Mouse (Mus musculus): ENCODE measurements at regions not wholly inside any gene's neighbourhood (a gene's known extent, or its start where the extent isn't known, plus 50 kb on each side); places are given as distances from the start of the nearest gene placed in this dataset.

DNA sequence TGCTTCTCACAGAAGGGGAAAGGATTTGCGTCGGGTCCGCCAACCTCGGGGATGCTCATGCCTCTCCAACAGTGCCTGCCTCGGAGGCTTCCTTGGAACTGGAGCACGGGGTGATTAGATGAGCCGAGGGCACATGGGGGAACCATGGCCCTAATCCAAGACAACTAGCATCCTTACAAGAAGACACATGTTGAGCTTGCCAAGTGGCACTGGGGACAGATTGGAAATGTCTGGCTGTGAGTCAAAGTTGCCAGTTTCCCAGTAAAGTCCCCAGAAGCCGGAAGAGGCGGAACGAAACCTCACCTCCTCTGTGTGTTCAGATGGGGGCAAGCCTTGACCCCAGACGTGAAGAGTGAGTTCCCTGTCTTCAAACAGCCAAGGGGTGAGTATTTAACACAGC lies 172.6 kb upstream of the A430005L14Rik start:
- DNase-seq (no peak), ATAC-seq (ENCODE audit: insufficient read depth) (no peak)
- TF ChIP-seq CTCF (IDR thresholded peaks at IDR 0.05; ENCODE audit: low read depth): no peak
- H3K4me2 ChIP-seq: no peak overlapping the region
- H3K36me3 ChIP-seq (ENCODE audit: insufficient read depth): no peaks in the 10 kb centered on the region
- no peaks in the 10 kb centered on the region for H3K9me3 ChIP-seq (ENCODE audit: low read depth, low read length)
- H3K9ac ChIP-seq: no peak overlapping the region
- no peaks in the 10 kb centered on the region for H3K27me3 ChIP-seq (ENCODE audit: insufficient read depth, low read length)
- whole genome bisulfite sequencing: 76% methylated on average over 11 of the region's 11 CpGs
- H3K4me3 ChIP-seq (ENCODE audit: low read depth, low read length): no peak overlapping the region
- no peak overlapping the region for H3K27ac ChIP-seq (ENCODE audit: low read depth)
- no peaks in the 10 kb centered on the region for H3K4me1 ChIP-seq (ENCODE audit: insufficient read depth)

DNA sequence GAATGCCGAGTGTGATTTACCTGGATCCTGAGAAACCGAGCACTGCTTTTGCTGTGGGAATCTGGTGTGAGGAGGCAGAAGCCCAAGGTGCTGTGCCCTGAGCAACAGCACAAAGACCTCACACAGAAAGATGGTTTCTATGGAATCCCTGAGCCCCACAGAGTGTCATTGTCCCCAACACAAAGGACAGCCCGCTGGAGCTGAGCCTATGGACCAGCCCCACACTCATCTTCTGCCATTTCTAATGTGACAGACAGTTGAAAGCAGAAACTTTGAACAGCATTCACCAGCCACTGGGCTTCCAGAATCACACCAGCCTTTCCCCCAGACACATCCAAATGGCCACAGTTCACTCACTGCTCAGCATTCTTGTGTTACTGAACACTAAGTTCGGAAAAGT lies 171.5 kb upstream of the A430005L14Rik start:
- DNase-seq (no peak), ATAC-seq (ENCODE audit: insufficient read depth) (no peak)
- no peaks in the 10 kb centered on the region for H3K4me1 ChIP-seq (ENCODE audit: insufficient read depth)
- no peak overlapping the region for H3K4me3 ChIP-seq (ENCODE audit: low read depth, low read length)
- H3K36me3 ChIP-seq (ENCODE audit: insufficient read depth): no peaks in the 10 kb centered on the region
- H3K27ac ChIP-seq (ENCODE audit: low read depth): no peak overlapping the region
- 79% methylated on average over 4 of the region's 4 CpGs for WGBS
- no peak overlapping the region for H3K4me2 ChIP-seq
- no peaks in the 10 kb centered on the region for H3K27me3 ChIP-seq (ENCODE audit: insufficient read depth, low read length)
- no peak for TF ChIP-seq CTCF (IDR thresholded peaks at IDR 0.05; ENCODE audit: low read depth)
- no peaks in the 10 kb centered on the region for H3K9me3 ChIP-seq (ENCODE audit: low read depth, low read length)
- H3K9ac ChIP-seq: no peak overlapping the region

DNA sequence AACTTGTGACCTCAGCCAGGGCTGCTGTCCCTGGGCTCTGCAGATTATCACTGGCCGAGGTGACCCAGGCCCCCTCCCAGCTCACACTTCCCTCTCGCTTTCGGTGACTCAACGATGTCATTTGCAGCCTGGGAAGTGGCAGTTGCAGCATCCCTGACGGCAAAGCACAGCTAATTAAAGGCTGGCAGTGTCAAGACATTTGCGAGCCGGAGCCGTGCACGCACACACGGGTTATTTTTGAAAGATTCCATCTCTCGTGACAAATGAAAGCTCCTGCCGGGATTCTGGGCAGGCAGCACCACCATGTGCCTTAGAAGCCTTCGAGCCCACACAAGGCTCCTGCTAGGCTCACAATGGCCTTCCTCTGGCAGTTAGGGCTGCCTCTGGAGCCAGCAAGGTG lies 164.7 kb upstream of the A430005L14Rik start:
- no peak for ATAC-seq (ENCODE audit: insufficient read depth)

DNA sequence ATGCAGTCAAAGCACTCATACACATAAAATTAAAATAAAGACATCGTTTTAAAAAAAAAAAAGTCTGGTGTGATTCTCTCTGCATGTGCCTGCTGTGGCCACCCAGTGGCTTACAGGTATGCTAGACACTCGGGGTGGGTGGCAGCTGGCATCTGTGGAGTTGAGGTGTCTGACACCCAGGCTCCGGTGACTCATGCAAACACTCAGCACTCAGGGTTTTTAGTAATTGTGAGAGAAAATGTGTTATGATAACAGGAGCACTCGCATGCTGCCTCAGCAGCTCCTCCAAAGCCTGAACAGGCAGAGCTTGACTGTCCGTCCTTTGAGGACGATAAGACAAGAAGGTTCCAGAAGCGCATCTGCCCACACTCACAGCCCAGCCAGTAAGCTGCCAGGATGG lies 159.0 kb upstream of the A430005L14Rik start:
- Histone ChIP-seq H3K27me3 (ENCODE audit: insufficient read depth, low read length) (no peaks in the 10 kb centered on the region), H3K4me3 (ENCODE audit: low read depth, low read length) (no peak overlapping the region), H3K9ac (no peak overlapping the region), H3K4me1 (ENCODE audit: insufficient read depth) (no peaks in the 10 kb centered on the region), H3K9me3 (ENCODE audit: low read depth, low read length) (no peaks in the 10 kb centered on the region), H3K4me2 (no peak overlapping the region), H3K36me3 (ENCODE audit: insufficient read depth) (no peaks in the 10 kb centered on the region), H3K27ac (ENCODE audit: low read depth) (no peak overlapping the region)
- ATAC-seq (ENCODE audit: insufficient read depth): no peak
- DNase-seq: no peak
- no peak for TF ChIP-seq CTCF (IDR thresholded peaks at IDR 0.05; ENCODE audit: low read depth)
- WGBS: 62% methylated on average over 7 of the region's 7 CpGs

More for the DNA sequence above, 164.7 kb upstream of the A430005L14Rik start:
- H3K36me3 ChIP-seq (ENCODE audit: insufficient read depth): no peaks in the 10 kb centered on the region
- no peak overlapping the region for H3K9ac ChIP-seq
- H3K4me1 ChIP-seq (ENCODE audit: insufficient read depth): no peaks in the 10 kb centered on the region
- H3K4me2 ChIP-seq: no peak overlapping the region
- H3K9me3 ChIP-seq (ENCODE audit: low read depth, low read length): no peaks in the 10 kb centered on the region
- no peak for DNase-seq
- 45% methylated on average over 13 of the region's 13 CpGs for WGBS
- H3K27ac ChIP-seq (ENCODE audit: low read depth): no peak overlapping the region
- no peaks in the 10 kb centered on the region for H3K27me3 ChIP-seq (ENCODE audit: insufficient read depth, low read length)
- no peak overlapping the region for H3K4me3 ChIP-seq (ENCODE audit: low read depth, low read length)
- no peak for TF ChIP-seq CTCF (IDR thresholded peaks at IDR 0.05; ENCODE audit: low read depth)

DNA sequence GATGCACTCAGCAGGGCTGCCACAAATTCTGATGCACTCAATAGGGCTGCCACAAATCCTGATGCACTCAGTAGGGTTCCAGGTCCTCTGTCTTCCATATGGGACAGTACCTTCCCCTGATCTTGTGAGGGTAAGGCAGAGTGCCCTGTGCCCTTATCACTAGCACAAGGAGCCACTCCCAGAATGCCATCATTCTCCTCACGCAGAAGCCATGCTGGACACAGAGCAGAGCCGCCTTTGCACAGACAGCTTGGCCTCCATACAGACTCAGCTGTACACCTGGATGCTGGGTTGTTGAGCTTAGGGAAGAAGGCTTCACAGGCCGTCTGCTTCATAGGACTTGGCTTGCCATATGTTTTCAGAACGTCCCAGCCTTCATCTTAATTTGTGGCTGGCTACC lies 151.3 kb upstream of the A430005L14Rik start:
- 29% methylated on average over 4 of the region's 4 CpGs for WGBS
- H3K9me3 ChIP-seq (ENCODE audit: low read depth, low read length): no peaks in the 10 kb centered on the region
- no peak for TF ChIP-seq CTCF (IDR thresholded peaks at IDR 0.05; ENCODE audit: low read depth)
- no peak for ATAC-seq (ENCODE audit: insufficient read depth)
- H3K27me3 ChIP-seq (ENCODE audit: insufficient read depth, low read length): 0 out of 2 replicates have a peak, but pooled peaks cover 3% of the 10 kb centered on the region
- no peak for DNase-seq
- no peak overlapping the region for H3K4me3 ChIP-seq (ENCODE audit: low read depth, low read length)
- no peak overlapping the region for H3K4me2 ChIP-seq
- H3K4me1 ChIP-seq (ENCODE audit: insufficient read depth): no peaks in the 10 kb centered on the region
- no peak overlapping the region for H3K27ac ChIP-seq (ENCODE audit: low read depth)
- H3K36me3 ChIP-seq (ENCODE audit: insufficient read depth): no peaks in the 10 kb centered on the region
- H3K9ac ChIP-seq: no peak overlapping the region

DNA sequence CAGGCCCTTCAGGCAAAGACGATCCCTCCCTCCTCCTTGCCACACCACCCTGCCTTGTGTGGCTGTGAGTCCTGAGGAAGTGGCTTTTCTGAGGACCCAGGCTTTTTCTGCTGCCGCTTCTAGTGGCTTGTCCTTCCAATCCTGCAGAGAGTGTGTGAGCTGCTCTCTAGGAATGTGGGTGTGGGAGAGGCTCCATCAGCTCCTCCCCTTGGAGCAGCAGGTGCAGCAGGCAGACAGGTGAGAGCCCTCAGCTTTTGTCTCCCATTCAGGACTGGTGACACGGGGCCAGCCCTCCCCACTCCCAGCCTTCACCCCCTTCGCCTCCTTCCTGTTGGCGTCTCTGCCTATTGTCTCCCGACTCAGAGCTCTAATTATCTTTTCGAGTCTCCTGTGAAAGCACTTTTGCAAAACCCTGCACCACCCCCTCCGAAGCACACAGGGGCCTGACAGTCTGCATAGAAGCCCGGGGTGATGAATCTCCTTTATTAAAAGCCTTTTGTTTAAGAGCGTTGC lies 150.8 kb upstream of the A430005L14Rik start:
- 5% methylated on average over 10 of the region's 10 CpGs for WGBS
- Histone ChIP-seq H3K9me3 (ENCODE audit: low read depth, low read length) (no peaks in the 10 kb centered on the region), H3K4me2 (peak overlapping the region; percentile 38), H3K27me3 (ENCODE audit: insufficient read depth, low read length) (0 out of 2 replicates have a peak, but pooled peaks cover 3% of the 10 kb centered on the region), H3K4me3 (ENCODE audit: low read depth, low read length) (no peak overlapping the region), H3K9ac (no peak overlapping the region), H3K36me3 (ENCODE audit: insufficient read depth) (no peaks in the 10 kb centered on the region), H3K4me1 (ENCODE audit: insufficient read depth) (no peaks in the 10 kb centered on the region), H3K27ac (ENCODE audit: low read depth) (no peak overlapping the region)
- DNase-seq (peak; percentile 43), ATAC-seq (ENCODE audit: insufficient read depth) (peak; percentile 80)
- no peak for TF ChIP-seq CTCF (IDR thresholded peaks at IDR 0.05; ENCODE audit: low read depth)

DNA sequence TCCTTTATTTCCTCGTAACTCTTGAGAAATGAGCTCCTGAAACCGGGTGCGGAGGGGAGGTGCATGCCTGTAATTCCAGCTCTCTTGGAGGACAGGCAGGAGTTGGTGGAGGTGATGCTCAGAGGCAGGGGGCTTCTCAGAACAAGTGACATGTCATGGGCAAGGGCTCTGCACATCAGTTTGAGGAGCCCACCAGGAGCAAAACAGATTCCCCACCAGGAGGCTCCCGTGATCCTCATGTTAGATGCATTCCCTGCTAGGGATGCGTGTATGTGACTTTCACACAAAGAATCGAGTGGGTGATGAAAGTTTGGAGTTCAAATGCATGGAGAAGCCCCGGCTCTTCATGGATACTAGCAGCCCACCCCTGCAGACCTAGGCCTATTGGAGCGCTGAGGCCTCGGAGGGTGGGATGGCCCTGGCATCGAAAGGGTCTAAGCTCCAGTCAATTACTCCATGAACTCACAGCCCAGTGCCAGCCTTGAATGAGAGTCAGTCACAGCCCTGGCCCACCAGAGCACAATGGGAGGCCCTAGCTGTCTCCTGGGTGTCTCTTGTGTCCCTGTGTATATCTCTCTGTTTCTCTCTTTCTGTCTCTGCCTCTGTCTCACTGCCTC lies 150.1 kb upstream of the A430005L14Rik start:
- H3K4me2 ChIP-seq: peak overlapping the region; percentile 38
- ATAC-seq (ENCODE audit: insufficient read depth): no peak
- WGBS: 39% methylated on average over 10 of the region's 10 CpGs
- DNase-seq: peak; percentile 28
- TF ChIP-seq CTCF (IDR thresholded peaks at IDR 0.05; ENCODE audit: low read depth): 0 out of 2 replicates have a peak, but pooled peaks have one; percentile 8
- H3K4me3 ChIP-seq (ENCODE audit: low read depth, low read length): no peak overlapping the region
- H3K4me1 ChIP-seq (ENCODE audit: insufficient read depth): no peaks in the 10 kb centered on the region
- H3K9ac ChIP-seq: no peak overlapping the region
- H3K27me3 ChIP-seq (ENCODE audit: insufficient read depth, low read length): 0 out of 2 replicates have a peak, but pooled peaks cover 3% of the 10 kb centered on the region
- no peaks in the 10 kb centered on the region for H3K9me3 ChIP-seq (ENCODE audit: low read depth, low read length)
- no peak overlapping the region for H3K27ac ChIP-seq (ENCODE audit: low read depth)
- H3K36me3 ChIP-seq (ENCODE audit: insufficient read depth): no peaks in the 10 kb centered on the region

Data from lung, embryonic 14.5 days (tissue).